Mouse (Mus musculus): ENCODE data around the gene Myrip. TPM values are rescaled to one million over a fixed set of nuclear protein-coding genes. Genes with fewer than 3 reads are reported as not detected.

The Myrip gene
- polyA plus RNA-seq, 1 experiment, result 2.2 TPM

DNA sequence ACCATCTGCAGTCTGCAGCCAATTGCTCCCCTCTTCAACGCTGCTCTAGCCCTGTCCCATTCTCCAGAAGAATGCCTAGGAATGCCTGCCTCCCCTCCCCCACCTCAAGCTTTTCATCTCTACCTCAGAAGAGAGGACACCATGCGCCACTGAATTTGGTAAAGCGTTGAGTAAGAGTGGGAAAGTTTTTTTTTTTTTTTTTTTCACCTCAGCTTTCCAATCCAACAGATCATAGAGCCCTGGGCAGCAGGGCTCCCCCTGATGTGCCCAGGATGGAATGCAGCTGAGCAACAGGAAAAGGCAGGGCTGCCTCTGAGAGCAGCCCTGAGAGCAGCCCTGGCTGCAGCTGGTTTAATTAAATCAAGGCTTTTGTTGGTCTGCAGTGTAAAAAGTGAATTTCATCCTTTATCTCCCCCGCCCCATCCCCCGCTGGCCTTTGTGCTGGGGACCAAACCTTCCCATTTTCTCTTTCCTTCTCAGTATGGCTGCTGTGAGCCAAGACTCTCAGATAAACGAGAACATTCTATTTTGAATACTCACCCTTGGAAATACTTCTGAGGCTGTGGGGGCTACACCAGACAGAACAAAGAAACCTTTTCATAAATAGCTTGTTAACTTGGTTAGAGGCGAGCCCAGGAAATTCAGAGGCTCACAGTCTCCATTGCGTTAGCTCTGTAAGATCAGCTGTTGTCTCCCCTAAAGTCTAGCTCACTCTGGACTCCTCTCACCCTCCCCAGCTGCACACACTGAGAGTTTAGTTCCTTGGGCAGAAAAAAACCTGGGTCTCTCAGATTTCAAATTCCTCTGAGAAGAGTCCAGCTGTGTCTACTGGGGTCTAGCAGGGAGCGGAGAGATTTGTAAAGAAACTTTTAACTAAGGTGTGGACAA lies 154.7 kb downstream of the Myrip start:
- no peak for DNase-seq (ENCODE audit: low read depth)

DNA sequence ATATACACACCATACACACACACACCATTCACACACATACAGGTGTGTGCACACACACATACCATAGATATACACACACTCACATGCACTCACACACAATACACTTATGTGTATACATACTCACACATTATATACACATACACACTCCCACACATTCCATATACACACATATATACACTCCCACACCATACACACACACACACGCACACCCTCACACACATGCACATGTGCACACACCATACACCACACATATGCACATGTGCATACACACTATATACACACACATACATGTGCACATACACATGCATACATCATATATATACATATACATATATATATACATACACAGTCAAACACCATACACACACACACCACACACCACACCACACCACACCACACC lies 169.1 kb downstream of the Myrip start:
- DNase-seq (ENCODE audit: low read depth), result no peak

DNA sequence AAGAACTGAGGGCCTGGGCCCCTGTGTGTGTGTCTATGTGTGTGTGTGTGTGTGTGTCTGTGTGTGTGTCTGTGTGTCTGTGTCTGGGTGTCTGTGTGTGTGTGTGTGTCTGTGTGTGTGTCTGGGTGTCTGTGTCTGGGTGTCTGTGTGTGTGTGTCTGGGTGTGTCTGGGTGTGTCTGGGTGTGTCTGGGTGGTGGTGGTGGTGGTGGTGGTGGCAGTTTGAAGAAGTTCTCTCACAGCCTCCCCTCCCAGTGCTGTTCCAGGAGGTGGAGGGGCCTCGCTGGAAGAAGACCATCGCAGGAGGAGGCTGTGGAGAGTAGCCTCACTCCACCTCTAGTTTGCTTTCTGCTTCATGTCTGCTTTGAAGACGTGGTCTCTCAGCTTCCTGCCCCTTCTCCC lies 180.3 kb downstream of the Myrip start:
- DNase-seq (ENCODE audit: low read depth), result no peak

DNA sequence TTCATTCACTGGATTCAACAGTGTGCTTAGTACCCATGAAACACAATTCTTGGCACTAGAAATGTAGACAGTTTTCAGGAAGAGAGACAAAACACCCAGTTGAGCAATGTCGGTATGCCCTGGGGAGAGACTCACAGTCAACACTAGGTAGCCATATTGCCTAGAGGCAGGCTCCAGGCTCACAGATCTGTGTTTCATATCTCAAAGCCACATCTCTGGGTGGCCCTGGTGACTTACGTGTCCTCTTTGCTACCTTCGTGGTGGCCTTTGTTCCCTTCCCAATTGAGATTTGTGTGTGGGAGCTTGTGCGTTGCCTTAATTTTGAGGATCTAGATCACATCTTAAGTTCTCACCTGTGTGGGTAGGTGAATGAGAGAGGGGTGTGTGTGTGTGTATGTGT lies 181.1 kb downstream of the Myrip start:
- no peak for DNase-seq (ENCODE audit: low read depth)

DNA sequence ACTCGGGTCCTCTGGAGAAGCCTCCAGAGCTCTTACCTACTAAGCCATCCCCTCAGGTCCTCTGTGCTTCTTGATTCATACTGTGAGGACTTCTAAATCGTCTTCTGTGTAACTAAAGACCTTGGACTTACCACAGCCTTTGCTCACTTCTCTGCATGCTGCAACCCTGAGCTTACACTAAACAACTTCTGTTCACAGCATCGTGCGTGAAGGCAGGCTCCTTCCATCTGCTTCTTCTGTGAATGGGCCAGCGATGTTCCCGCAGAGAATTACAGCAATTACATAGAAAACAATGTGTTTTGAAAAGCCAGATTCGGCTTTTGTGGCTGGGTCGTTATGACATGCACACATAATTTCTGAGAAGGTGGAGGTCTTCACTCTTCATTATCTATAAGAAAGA lies 181.8 kb downstream of the Myrip start:
- no peak for DNase-seq (ENCODE audit: low read depth)

DNA sequence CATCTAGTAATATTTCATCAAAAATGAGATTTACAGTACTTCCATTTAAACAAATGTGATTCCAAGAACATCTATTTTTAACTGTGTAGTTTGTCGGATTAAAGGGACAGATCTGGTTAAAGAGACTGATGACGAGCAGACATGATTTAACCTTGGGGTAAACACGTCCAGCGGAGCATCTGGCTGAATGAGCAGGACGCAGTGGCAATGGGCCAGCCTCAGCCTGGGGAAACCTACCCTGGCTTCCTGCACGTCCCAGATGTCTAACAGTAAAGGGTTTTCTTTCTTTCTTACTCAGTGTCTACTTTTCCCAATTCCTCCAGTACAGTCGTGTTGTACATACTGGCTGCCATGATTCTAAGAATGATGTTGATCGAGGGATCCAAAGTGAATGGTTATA lies 185.8 kb downstream of the Myrip start:
- no peak for DNase-seq (ENCODE audit: low read depth)

DNA sequence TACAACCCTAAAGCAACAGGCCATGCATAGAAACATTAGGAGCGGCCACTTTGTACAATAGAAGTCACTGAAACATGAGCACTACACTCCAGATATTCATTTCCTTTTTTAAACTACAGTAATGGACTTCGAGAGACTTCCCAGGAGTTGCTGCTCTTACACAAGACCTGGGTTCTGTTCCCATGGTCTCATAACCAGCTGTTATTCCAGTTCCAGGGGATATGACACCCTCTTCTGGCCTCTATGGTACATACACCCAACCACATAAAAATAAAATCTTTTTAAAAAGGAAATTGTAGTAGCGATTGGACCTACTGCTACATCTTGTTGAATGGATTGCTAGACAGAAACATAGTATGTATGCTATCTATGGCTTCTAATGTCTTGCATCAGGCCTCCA lies 190.2 kb downstream of the Myrip start:
- no peak for DNase-seq (ENCODE audit: low read depth)

DNA sequence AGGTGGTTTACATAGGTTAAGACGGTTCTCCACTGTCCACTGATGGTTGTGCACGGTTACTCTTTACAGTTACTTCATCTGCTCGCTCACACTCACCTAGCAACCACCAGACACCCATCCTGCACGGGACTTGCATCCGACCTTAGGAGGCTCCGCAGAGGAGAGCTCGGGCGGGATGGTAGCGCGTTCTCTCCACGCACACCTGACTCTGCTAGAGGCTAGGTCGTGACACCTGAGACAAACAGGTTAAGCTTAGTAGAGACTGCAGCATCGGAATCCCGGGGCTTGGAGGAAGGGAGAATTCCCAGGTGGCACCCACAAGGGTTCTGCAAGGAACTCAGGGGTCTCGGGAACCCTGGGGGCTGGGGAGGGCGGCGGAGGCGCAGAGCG lies 190.7 kb downstream of the Myrip start, which contains the start of gene Eif1b:
Eif1b (plus strand) TSS at position 223 of the 390 bp plus-strand sequence.
- no peak for DNase-seq (ENCODE audit: low read depth)

DNA sequence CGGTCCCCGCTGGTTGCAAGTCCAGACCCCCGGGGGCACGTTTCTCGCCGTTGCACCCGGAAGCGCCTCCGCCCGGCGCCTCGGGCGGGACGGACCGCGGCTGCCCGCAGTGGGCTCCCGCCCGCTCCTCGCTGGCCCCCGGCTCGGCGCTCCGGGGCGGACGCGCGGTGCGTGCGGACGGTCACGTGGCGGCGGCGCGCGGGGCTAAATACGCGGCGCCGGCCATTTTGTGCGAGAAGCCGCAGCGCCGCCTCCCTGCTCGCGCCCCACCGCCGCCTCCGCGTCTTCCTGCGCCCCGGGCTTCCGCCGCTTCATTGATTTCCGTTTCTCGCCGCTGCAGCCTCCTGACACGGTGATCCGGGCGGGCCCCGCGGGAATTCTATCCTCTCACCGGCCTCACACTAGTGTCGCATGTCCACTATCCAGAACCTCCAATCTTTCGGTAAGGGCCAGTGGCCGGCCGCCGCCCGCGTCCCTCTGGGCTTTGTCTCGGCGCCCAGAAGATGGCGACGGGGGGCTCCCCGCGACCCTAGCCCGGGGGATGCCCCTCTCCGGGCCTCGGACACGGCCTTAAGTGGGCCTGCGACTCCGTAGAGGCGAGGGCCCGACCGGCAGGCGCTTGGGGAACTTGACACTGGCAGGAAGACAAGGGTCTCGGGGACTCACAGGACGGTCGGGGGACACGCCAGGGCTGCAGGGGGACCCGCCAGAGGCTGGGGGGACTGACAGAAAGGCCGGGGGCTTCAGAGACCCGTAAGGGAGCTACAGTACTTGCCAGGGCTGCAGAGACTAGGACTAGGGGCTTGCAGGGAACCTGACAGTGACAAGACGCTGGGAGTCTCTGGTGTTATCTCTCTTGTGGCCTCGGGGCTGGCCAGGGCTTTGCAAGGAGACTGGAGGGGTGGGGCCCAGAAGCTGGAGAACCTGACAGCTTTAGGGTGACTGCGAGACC lies 191.4 kb downstream of the Myrip start:
- DNase-seq (ENCODE audit: low read depth), result no peak

DNA sequence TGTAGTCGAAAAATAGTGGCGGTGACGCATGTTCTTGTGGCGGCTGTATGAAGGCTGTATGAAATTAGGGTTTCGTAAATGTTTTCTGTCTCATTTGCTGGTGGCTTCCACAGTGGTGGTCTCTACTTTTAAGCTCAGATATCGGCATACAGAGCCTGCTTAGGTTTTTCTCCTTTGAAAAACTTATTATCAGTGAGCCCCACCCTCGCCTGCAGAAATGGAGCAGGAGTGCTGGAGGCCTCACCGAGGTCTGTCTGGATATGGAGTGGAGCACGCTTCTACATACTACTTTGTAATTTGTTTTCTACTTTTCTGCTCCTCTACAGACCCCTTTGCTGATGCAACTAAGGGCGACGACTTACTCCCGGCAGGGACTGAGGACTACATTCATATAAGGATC lies 192.5 kb downstream of the Myrip start:
- DNase-seq (ENCODE audit: low read depth), result no peak

DNA sequence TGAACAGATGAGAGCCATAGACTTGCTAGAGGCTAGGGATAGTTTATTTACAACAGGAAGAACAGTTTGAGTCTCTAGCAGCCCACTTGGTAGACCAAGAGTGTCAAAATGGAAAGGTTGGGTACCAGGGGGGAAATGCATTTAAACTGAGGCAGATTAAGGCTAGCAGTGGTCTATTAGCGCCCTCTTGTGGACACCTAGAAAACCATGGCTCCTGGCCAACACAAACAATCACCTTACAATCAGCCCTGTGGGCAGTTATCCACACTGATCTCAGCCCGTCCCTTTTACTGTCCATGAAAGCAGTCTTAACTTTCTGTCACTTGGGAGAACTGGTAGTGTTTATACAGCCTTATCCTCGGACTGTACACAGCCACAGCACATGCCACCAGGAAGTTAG lies 195.4 kb downstream of the Myrip start:
- no peak for DNase-seq (ENCODE audit: low read depth)

DNA sequence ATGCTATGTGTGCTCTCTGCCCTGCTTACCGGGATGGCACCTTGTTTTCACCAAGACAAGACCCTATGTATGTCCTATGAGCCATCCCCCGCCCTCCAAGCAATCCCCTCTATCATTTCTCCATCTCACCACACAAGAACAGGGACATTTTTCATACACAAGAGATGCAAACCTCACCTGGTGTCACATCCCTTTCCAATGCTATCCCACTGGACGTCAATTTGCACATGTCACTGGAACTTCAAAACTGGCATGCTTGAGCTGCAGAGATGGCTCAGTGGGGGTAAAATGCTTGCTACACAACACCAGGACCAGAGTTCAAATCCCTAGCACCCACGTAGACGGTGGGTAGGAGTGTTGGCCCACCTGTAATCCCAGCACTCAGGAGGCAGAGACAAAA lies 196.7 kb downstream of the Myrip start:
- no peak for DNase-seq (ENCODE audit: low read depth)

DNA sequence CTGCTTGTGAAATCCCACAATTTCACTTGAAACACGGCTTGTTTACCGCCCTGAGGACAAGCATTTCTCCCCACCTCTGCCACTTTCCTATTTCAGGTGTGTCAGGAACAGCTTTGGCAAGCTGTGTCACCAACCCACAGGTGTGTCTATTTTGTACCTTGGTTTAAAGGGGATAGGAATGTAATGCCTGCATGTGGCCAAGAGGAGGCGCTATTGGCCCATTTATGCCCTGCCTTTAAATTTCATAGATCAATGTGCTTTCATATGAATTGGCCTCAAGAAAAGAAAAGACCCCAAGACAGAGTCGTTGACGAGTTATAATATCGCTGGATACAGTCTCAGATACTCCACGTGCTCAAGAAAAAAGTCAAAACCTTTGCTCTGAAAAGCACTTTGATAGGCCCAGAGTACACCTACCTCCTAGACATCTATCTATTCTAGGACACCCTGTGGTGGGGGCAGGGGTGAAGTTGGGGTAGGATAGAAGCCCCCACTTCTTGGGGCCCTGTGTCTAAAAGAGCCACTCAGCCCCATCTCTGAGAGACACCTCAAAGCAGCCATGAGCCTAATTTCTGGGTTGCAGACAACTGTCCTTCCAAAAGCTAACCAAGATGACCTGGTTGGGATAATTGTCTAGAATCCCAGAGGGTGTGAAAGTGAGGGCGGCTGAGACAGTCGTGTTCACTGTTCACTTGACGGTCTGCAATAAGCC lies 200.0 kb downstream of the Myrip start:
- DNase-seq (ENCODE audit: low read depth), result no peak

DNA sequence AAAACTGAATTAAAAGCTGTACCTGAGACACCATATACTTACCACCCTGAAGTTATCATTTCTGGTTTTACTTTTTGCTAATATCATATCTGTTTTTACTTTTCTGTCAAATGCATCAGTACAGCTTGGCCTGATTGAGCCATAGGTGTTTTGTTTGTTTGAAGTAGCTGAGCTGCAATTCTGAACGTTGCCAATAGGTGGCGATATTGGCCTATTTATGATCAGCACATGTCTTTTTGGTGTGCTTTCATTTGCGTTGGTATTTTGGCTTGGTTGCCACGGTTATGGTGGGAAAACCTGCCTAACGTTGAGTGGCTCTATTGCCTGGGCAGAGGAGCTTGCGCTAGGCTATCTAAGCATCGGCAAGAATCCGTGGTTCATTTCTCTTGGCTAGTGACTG lies 200.7 kb downstream of the Myrip start:
- DNase-seq (ENCODE audit: low read depth), result peak; percentile 37

DNA sequence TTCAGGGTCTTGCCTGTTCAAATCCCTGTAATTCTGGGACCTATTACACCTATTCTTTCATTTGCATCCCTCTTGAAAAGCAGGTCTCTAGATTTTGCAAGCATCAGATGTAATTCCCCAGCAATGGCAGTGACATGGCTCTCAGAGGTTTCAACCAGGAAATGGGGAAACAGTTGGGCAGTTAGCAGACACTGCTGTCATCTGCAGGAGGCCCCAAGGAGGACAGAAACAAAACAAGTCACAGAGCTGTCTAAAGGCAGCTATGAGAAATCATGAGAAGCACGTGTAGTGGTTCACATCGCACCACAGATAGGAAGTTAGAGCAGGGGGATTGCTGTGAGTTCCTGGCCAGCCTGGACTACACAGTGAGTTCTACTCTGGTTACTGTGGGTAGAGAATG lies 203.1 kb downstream of the Myrip start:
- no peak for DNase-seq (ENCODE audit: low read depth)

DNA sequence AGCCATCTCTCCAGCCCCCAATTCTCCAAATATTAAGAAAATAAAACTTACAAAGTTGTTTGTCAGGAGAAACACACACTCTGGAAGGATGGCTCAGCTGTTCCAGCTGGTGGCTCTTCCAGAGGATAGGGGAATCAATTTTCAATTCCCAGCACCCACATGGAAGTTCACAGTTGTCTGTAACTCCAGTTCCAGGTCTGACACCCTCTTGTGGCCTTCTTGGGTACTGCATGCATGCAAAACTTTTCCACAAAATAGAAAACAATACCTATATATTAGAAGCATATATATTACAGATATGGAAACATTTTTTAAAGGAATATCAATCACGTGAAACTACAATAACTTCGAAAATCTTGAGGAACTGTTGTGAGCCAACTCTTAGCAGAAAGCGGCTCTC lies 210.5 kb downstream of the Myrip start:
- no peak for DNase-seq (ENCODE audit: low read depth)

DNA sequence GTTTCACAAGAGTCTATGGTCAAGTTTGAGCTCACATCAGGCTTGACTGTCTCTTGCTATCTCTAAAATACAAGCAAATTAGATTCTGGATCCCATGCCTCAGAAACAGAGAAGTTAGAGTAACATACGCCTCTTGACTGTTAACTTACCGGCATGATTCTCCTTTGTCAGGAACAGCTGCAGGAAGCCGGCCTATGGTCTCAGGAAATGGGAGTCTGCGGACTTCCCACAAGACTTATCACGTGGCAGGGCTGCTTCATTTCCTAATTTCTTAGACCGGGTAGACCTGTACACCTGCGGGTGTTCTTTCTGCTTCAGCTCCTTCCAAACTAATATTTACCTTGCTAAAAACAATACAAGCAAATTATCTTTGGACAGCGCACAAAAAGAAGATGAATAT lies 215.4 kb downstream of the Myrip start:
- no peak for DNase-seq (ENCODE audit: low read depth)

DNA sequence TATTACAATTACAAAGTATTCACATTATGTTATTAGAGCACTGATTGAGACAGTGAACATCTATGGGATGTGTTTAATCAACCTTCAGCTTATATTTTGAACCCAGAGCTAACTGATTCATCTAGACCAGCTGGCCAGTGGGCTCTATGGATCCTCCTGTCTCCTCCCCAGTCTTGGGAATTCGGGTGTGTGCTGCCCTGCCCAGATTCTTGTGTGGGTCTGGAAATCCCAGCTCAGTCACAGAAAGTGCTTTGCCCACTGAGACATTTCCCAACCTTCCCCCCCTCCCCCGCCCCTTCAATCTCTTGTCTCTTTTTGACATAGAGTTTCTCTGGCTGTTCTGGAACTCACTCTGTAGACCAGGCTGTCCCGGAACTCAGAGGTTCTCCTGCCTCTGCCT lies 217.6 kb downstream of the Myrip start:
- no peak for DNase-seq (ENCODE audit: low read depth)

DNA sequence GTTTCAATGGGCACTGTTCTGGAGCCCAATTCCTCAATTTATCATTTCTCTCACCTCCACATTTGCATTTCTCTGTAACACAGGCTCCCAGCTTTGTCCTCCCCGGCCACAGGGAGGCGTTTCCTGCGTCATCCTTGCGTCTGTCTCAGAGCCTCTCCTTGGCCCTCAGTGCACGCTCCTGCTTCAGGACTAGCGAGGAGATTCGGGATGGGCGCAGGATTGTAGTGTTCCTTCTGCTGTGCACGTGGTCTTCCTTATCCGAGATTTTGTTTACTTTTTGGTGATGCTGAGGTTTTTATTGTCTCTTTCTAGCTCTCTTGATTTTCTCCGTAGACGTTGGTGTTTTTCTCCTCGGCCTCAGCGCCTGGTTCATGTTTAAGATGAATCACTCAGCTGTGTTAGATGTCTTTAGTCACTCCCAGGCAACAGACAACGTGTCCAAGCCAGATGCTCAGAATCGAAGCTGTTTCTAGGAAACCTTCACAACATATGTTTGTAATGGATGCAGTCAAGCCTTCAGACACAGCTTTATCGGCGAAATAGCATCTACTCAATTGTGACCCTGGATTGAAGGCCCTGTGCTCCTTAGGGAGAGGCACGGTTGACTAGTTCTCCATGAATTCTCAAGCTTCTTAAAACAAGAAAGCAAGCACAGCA lies 218.3 kb downstream of the Myrip start:
- no peak for DNase-seq (ENCODE audit: low read depth)

DNA sequence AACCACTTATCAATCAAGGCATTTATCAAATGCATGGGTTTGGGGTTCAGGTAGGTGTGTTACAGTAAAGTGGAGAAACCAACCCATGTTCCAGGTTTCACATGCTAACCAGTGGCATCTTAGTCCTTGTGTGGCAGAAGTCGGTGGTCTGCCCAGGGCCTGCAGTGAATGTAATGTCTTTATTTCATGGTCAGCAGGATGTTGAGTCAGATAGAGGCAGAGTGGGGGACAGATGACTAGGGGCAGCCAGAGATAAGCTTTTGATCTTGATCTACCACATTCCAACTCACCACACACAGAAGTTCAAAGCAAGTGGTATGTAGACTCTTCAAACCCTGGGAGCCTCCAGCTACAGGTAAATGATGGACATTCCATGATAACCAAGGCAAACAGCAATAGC lies 219.8 kb downstream of the Myrip start:
- DNase-seq (ENCODE audit: low read depth), result no peak
